Mouse (Mus musculus) testis, postnatal 14 days (tissue): ENCODE measurements around the gene Gpr135.

Experiments used
- DNase-seq: peaks from one replicate; pipeline ENCODE4 v3.0.0; 2021; ENCODE audit warnings: low spot score

Gene Gpr135

GRCm38 (mm10) chr12:72070327-72071269 is at the start of gene Gpr135:
TSS of gene Gpr135 (minus strand) at chr12:72071125.
- DNase-seq, result peak; percentile 58

DNA sequence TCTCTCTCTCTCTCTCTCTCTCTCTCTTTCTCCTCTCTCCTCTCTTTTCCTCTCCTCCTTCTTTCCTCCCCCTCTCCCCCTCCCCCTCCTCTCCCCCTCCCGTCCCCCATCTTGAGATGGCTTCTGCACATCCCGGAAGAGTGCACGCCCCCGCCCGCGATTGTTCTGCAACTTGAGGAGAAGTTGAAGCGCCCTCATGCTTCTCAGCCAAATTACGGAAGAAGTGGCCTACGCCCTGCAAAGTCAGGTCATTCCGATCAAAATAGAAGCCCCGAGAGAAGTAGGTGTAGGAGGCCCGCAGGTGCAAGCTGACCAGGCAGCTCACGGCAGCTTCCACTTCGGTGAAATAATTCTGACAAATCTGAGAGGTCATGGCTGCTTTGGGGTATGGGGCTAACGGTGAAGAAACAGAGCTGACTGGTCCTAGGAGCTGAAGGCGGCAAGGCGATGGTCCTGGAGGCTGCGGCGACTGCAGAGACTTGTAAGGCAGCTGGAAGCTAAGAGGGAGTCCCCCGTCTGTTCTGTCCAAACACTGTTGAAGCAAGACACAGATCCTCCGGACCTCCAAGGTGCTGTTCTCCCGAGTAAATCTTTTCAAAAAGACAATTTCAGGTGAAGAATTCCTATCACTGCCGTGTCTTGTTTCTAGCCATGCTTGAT is 44.9 kb upstream of the Gpr135 start:
- DNase-seq, result no peak

DNA sequence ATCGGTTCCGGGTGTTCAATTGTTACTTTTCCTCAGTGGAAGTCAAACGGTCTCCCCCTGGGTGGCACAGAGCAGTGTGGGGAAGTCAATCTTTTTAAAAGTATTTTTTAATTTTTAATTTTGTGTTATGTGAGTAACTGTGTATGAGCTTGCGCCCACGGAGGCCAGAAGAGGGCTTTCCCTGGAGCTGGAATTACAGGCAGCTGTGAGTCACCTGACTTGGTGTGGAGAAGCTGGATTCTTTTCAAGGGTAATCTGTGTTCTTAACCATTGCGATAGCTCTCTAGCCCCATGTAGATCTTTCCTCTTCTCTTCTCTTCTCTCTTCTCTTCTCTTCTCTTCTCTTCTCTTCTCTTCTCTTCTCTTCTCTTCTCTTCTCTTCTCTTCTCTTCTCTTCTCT is 44.2 kb upstream of the Gpr135 start:
- no peak for DNase-seq

DNA sequence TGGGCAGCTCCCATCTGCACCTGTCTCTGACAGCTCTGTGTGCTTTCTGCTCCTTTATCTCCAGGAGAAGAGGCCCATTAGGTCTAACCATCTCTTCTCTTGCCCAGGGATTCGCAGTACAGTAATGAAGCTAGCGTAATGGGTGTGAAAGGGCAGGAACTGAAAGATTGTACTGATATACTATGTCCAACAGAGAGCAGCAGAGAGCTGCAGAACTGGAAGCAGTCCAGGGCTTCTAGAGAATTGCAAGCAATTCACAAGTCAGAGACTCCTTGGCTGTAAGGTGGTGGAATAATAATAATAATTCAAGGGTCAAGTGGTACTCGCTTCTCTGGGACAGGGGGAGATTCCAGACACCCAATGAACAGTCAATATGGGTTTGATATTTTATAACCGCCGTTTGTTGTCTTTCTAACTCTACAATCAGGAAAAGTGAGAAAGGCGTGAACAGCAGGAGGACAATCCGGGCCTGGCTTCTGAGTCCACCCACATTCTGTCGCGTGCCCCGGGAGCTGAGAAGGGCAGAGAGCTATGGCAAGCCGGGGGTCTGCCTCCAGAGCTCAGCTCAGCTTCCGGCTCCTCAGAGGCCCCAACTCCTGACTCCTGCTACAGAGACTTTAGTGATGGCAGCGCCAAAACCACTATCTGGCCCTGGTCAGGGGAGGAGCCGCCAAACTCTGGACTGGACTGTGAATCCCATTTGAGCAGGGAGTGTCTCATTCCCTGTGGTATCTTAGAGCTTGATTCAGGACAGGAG is 33.8 kb upstream of the Gpr135 start:
- no peak for DNase-seq

GRCm38 (mm10) chr12:72104027-72104426 is 33.1 kb upstream of the Gpr135 start:
- no peak for DNase-seq

- no peak for DNase-seq
Measured at GRCm38 (mm10) chr12:72102776-72103175, 31.9 kb upstream of the Gpr135 start.

DNA sequence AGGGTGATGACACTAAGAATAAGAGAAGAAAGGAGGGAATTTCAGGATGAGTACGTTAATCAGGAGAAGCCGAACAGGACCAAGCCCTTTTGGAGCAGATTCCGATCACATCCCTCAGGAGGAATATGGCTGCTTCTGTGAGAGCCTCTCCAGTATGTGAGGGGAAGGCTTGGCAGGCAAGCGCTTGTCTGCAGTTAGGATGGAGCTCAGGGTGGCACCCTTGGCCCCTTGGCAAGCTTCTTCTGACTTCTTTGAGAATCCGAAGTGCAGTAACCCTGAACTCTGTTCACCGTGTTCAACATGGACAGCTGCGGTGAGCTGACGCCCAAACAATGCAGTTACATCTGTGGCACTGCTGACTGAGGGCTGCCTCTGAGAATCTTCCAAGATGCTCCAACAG is 26.0 kb upstream of the Gpr135 start:
- DNase-seq, result no peak

GRCm38 (mm10) chr12:72089802-72090201 is 18.9 kb upstream of the Gpr135 start:
- DNase-seq, result no peak

DNA sequence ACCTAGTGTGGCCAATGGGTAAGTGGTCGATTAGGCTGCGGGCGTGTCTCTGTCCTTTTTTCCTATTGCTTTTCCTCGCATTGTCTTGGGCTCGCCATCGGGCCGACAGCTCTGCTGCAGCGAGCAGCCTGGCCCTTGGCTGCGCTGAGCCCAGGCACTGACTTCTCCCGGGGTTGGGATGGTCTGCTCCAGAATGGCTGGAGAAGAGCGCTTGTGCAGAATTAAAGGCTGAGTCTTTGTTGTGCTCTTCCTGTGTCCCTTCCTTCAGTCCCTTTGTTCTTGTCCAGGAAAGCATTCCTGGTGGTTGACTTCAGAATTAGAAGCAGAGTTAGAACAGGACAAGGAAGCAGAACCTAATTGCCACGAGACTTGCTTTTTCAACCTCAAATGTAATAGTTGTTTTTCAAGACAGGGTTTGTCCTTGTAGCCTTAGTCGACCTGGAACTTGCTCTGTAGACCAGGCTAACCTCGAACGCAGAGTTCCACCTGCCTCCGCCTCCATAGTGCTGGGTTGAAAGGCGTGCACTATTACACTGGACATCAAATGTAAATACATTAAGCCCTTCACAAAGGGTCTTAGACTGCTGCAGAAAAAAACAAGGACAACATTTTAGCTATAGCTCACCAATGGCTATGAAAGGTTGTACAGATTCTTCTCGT is 15.4 kb upstream of the Gpr135 start:
- DNase-seq, result no peak

GRCm38 (mm10) chr12:72085329-72086165 is 14.6 kb upstream of the Gpr135 start, which contains the start of the genes L3hypdh and Jkamp:
TSS of gene L3hypdh (minus strand) at chr12:72085439.
TSS of gene Jkamp (plus strand) at chr12:72085589.
- peak; percentile 99 for DNase-seq

GRCm38 (mm10) chr12:72085024-72085328 is 14.1 kb upstream of the Gpr135 start:
- DNase-seq, result no peak

DNA sequence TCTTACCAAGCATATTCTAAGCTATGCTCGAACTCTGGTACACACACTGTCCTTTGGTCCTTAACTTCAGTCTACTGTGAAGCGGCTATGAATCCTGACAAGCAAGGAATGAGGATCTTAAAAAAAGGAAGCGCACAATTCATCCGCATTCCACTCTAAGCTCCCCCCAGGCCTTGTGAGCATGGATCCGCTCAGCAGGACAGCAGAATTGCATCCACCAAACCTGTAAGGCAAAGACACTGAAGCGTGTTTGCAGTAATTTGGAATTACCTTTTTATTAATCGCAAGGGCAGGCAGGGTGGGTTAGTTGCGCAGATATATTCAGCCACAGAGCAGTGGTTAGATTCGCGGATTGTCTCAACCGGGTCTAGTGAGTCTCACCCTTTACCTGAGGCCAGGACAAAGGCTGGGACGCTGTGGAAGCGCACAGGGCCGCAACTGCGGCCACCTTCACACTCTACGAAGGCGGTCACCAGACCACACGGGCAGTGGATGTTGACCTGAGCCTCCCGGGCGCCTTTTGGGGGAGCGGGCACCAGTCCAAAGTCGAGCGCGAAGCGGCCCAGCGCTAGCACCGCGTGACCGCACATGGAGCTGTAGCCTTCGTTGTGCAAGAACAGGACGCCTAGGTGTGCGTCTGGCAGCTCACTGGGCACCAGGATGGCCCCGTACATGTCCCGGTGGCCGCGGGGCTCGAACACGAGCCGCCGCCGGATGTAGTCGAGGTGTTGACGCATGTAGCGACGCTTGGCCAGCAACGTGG is 13.5 kb upstream of the Gpr135 start:
- DNase-seq, result no peak

DNA sequence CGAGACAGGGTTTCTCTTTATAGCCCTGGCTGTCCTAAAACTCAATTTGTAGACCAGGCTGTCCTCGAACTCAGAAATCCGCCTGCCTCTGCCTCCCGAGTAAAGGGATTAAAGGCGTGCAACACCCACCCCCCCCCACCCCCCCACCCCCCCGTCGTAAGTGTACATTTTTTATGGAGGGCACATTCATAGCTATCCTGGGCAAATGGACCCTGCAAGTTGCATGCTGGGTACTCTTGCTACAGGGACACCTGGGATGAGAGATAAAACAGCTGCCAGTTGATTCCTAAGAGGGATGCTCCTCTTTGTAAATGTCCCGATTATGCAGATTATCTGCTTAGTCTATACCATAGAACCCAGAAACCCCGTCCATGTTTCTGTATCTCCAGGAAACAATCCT is 12.3 kb upstream of the Gpr135 start:
- DNase-seq, result no peak

GRCm38 (mm10) chr12:72082370-72082769 is 11.4 kb upstream of the Gpr135 start:
- DNase-seq, result no peak

DNA sequence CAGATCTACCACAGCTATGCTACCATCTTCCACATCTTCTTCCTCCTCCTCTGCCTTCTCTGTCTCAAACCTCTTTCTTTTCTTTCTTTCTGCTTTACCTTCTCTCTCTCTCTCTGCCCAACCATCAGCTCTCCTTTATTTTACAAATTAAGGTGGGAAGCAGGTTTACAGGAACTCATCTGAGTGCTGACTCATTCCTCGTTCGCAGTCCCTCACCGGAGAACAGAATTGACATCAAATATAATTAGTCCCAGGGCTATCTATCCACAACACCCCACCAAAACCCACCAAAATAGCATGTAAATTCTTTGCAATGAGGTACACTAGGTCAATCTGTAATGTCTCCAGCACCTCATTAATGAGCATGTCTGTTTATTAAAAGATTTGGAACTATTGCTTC is 11.0 kb upstream of the Gpr135 start:
- DNase-seq, result no peak

DNA sequence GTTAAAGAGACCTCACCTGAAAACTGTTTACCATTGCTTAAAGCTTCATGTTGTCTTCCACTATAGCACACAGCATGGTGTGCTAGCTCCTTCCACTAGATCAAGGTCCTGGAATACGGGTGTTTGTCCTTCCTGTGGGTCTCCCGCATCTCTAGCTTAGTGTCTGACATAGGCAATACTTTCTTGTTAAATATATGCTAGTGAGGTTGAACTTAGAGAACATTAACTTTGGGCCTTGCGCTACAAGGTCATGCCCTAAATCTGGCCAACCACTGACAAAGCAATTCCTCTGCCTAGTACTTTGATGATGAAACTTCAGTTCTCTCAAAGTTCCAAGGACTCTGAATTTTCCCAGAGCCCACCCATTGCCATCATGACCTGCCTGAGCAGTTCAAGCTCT is 7.3 kb upstream of the Gpr135 start:
- DNase-seq, result no peak

DNA sequence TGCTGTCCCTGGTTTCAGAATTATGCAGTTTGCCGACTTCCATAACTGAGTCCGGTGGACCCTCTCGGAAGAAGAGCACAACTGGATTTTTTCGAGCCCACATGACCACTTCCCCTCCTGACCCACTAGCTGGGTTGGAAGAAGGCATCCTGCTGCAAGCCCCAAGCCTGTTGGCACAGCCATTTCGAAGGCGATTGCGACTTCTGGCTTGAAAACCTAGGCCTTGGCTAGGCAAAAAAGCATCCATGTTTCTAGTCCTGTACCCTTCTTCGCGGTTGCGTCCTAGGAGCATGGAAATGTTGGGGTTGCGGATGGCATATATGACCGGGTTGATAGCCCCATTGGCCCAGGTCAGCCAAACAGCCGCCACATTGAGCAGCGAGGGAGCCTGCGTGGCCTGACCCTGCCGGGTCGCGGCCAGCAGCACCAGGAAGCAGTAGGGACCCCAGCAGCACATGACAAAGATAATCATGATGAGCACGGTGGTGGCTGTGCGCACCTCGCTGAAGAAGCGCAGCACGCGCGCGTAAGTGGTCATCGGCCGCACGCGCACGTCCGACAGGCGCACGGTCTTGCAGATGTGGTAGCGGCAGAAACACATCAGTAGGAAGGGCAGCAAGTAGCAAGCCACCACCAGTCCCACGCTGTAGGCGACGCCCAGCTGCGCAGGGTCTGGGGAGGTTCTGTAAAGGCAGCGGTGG is 1.1 kb downstream of the Gpr135 start:
- DNase-seq, result no peak

- no peak for DNase-seq
Measured at GRCm38 (mm10) chr12:72057780-72058179, 13.1 kb downstream of the Gpr135 start.

- no peak for DNase-seq
Measured at GRCm38 (mm10) chr12:72053851-72054250, 17.1 kb downstream of the Gpr135 start.

GRCm38 (mm10) chr12:72053303-72053702 is 17.6 kb downstream of the Gpr135 start:
- DNase-seq, result no peak
